In the genomic region with DNA sequence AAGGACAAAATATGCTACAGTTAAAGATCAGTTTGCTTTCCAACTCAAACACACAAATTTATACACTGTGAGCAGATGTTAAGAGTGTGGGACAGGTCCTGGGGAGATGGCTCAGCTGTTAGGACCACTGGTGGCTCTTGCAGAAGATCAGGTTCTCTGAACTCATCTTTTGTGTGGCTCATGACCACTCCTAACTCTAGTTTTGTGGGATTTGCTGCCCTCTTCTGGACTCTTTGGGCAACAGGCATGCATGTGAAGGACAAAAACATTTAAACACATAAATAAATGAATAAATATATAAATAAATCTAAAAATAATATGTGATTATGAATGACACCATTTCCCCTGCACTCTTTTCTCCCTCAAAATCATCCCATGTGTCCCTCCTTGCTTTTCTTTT, we compare ENCODE assay signal across 10 mouse cellular contexts. TPM values are rescaled to one million over a fixed set of nuclear protein-coding genes. Genes with fewer than 3 reads are reported as not detected.
DNase-seq lines count a peak whose midpoint lies in the region; ATAC-seq and TF ChIP-seq lines count a peak whose summit lies in the region.
"Had no signal": no experiment of that assay in that cellular context is flagged by ENCODE, and none has a peak within 500 bp of the region (broad histone marks: within the 10 kb centered on the region; RNA-seq: fewer than 3 reads in every experiment).

No protein-coding gene starts in this region.

- no peak overlapping the region for H3K4me2 ChIP-seq in forebrain, embryonic 15.5 days (replicated peaks)
- no peak overlapping the region for H3K4me2 ChIP-seq in lung, postnatal 0 days (replicated peaks; ENCODE audit: low read depth, low read length)
- H3K4me2 ChIP-seq: heart, embryonic 13.5 days had no signal

- DNase-seq in forebrain, embryonic 10.5 days (ENCODE audit: extremely low spot score, low spot score), result peak; percentile 14
- DNase-seq in lung, postnatal 0 days (ENCODE audit: low spot score), result peak; percentile 5
- DNase-seq in lung, adult 2 months, result no peak
- peak; percentile 19 to 39 for DNase-seq in adrenal gland, postnatal 36 days
- peak; percentile 22 to 43 for DNase-seq in kidney, postnatal 4 days
- no peak for DNase-seq in urinary bladder, postnatal 25 days (ENCODE audit: low spot score)

- no peak for TF ChIP-seq POLR2A in lung, adult 2 months (IDR thresholded peaks at IDR 0.05; ENCODE audit: borderline replicate concordance, extremely low read depth, low read depth, low read length)

- H3K27ac ChIP-seq in forebrain, embryonic 10.5 days, result no peak overlapping the region
- no peak overlapping the region for H3K27ac ChIP-seq in forebrain, embryonic 15.5 days (replicated peaks)
- H3K27ac ChIP-seq in lung, postnatal 0 days (ENCODE audit: low read length), result no peak overlapping the region
- H3K27ac ChIP-seq: heart, embryonic 13.5 days had no signal

- no peak overlapping the region for H3K9ac ChIP-seq in forebrain, embryonic 15.5 days (replicated peaks)
- no peak overlapping the region for H3K9ac ChIP-seq in lung, postnatal 0 days (replicated peaks; ENCODE audit: low read depth)
- H3K9ac ChIP-seq: heart, embryonic 13.5 days had no signal

- no peak overlapping the region for H3K4me3 ChIP-seq in forebrain, embryonic 10.5 days
- no peak overlapping the region for H3K4me3 ChIP-seq in forebrain, embryonic 15.5 days
- no peak overlapping the region for H3K4me3 ChIP-seq in lung, postnatal 0 days (ENCODE audit: low read depth, low read length)
- no peak overlapping the region for H3K4me3 ChIP-seq in lung, adult 2 months (replicated peaks; ENCODE audit: extremely low read depth, low read depth, low read length)
- H3K4me3 ChIP-seq: heart, embryonic 13.5 days had no signal

- H3K9me3 ChIP-seq in forebrain, embryonic 10.5 days, result no peaks in the 10 kb centered on the region; the same call in 1 of the 2 replicates
- no peaks in the 10 kb centered on the region for H3K9me3 ChIP-seq in forebrain, embryonic 15.5 days
- H3K9me3 ChIP-seq in lung, postnatal 0 days (ENCODE audit: low read length), result no peaks in the 10 kb centered on the region
- H3K9me3 ChIP-seq: heart, embryonic 13.5 days had no signal

- no peaks in the 10 kb centered on the region for H3K36me3 ChIP-seq in forebrain, embryonic 10.5 days (replicated peaks)
- H3K36me3 ChIP-seq in forebrain, embryonic 15.5 days, result no peaks in the 10 kb centered on the region
- H3K36me3 ChIP-seq in lung, postnatal 0 days (ENCODE audit: insufficient read depth, low read length), result no peaks in the 10 kb centered on the region
- H3K36me3 ChIP-seq: heart, embryonic 13.5 days had no signal

- peak; percentile 45 for TF ChIP-seq CTCF in lung, postnatal 0 days (IDR thresholded peaks at IDR 0.05)
- TF ChIP-seq CTCF in lung, adult 2 months (IDR thresholded peaks at IDR 0.05; ENCODE audit: insufficient read depth, low read length), result no peak

- no peaks in the 10 kb centered on the region for H3K4me1 ChIP-seq in forebrain, embryonic 10.5 days
- H3K4me1 ChIP-seq in forebrain, embryonic 15.5 days, result no peaks in the 10 kb centered on the region
- H3K4me1 ChIP-seq in lung, postnatal 0 days (ENCODE audit: insufficient read depth, low read depth, low read length), result no peaks in the 10 kb centered on the region
- H3K4me1 ChIP-seq in lung, adult 2 months (ENCODE audit: control insufficient read depth, insufficient read depth, low read length), result no peaks in the 10 kb centered on the region
- H3K4me1 ChIP-seq: heart, embryonic 13.5 days had no signal

- H3K27me3 ChIP-seq in forebrain, embryonic 10.5 days (ENCODE audit: poor library complexity, severe bottlenecking), result no peaks in the 10 kb centered on the region
- no peaks in the 10 kb centered on the region for H3K27me3 ChIP-seq in forebrain, embryonic 15.5 days
- no peaks in the 10 kb centered on the region for H3K27me3 ChIP-seq in lung, postnatal 0 days (replicated peaks; ENCODE audit: insufficient read depth, low read length)
- H3K27me3 ChIP-seq: heart, embryonic 13.5 days had no signal

- ATAC-seq in forebrain, embryonic 15.5 days (replicated peaks), result no peak
- no peak for ATAC-seq in lung, postnatal 0 days
- ATAC-seq in activated CD4-positive, CD25-positive, alpha-beta regulatory T cell, adult 4 months, result no peak
- ATAC-seq: Patski had no signal

- no peak for TF ChIP-seq EP300 in lung, postnatal 0 days (IDR thresholded peaks at IDR 0.05)

RNA-seq across cellular contexts. Expression of a gene that starts 5.9 kb away (rescaled TPM):
- 5.1 and 7.0 TPM in 2 replicates for polyA plus RNA-seq in forebrain, embryonic 10.5 days (2016; fragmentation: Nextera tagmentation; extraction: Ambion mirVana)
- polyA plus RNA-seq in forebrain, embryonic 15.5 days (2015; fragmentation: Nextera tagmentation; extraction: Ambion mirVana), result 5.1 and 5.4 TPM in 2 replicates
- polyA plus RNA-seq in lung, postnatal 0 days (2015; fragmentation: Nextera tagmentation; extraction: Ambion mirVana), result 2.1 and 2.4 TPM in 2 replicates
- polyA plus RNA-seq in lung, adult 2 months (2012; rRNA removed), result 0.23 and 0.63 TPM in 2 replicates
- total RNA-seq in adrenal gland, postnatal 36 days (2021), result 1 to 10 TPM; 2.8 to 3.8 TPM
- polyA plus RNA-seq in activated CD4-positive, CD25-positive, alpha-beta regulatory T cell, adult 4 months (2017; shearing (Covaris generic)), result under 1 TPM; 0.12 to 0.84 TPM

RNA-seq across cellular contexts. Expression of a gene that starts 34.1 kb away (rescaled TPM):
- 5.9 and 6.6 TPM in 2 replicates for polyA plus RNA-seq in forebrain, embryonic 10.5 days (2016; fragmentation: Nextera tagmentation; extraction: Ambion mirVana)
- 15.6 and 18.8 TPM in 2 replicates for polyA plus RNA-seq in forebrain, embryonic 15.5 days (2015; fragmentation: Nextera tagmentation; extraction: Ambion mirVana)
- 1.4 and 1.5 TPM in 2 replicates for polyA plus RNA-seq in lung, postnatal 0 days (2015; fragmentation: Nextera tagmentation; extraction: Ambion mirVana)
- polyA plus RNA-seq in lung, adult 2 months (2012; rRNA removed), result 1.1 and 1.4 TPM in 2 replicates
- under 1 TPM; 0.40 to 0.83 TPM for total RNA-seq in adrenal gland, postnatal 36 days (2021)
- 1 to 10 TPM; 2.6 to 3.7 TPM for polyA plus RNA-seq in activated CD4-positive, CD25-positive, alpha-beta regulatory T cell, adult 4 months (2017; shearing (Covaris generic))

Comparison
In these comparisons a context has a peak if more than half of its experiments do, and no peak if none do; other contexts are left out.
1. DNase-seq: peak in forebrain, embryonic 10.5 days (single experiment), lung, postnatal 0 days (single experiment), adrenal gland, postnatal 36 days (2 of 2) and kidney, postnatal 4 days (2 of 2); none in lung, adult 2 months (single experiment) and urinary bladder, postnatal 25 days (single experiment).